Mouse (Mus musculus): ENCODE results near the gene Smo.

DNA sequence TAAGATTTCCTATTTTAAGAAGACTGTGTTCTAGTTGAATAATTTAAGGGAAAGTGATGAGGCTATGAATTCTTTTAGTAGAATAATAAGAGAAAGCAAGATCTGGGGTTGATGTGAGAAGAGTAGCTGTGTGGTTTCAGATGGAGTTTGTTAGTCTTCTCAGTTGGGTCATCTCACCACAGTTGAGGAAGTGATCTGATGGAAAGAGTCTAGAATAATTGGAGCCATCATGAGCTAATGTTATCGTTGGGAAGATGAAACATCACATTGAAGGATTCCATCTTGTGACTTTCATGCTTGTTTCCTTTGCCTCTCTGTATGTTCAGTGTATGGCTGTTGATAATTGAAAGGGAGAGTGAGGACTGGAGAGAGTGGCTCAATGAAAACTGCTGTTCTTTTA is 67.7 kb downstream of the Smo start:
- TF ChIP-seq CTCF (IDR thresholded peaks at IDR 0.05; ENCODE audit: control insufficient read depth, insufficient read depth, low read length) (no peak), POLR2A (IDR thresholded peaks at IDR 0.05; ENCODE audit: borderline replicate concordance, control insufficient read depth, low read depth, low read length) (no peak)

All from bone marrow, adult 2 months (tissue).